8 mouse cellular contexts compared by ENCODE assay signal in the genomic region with DNA sequence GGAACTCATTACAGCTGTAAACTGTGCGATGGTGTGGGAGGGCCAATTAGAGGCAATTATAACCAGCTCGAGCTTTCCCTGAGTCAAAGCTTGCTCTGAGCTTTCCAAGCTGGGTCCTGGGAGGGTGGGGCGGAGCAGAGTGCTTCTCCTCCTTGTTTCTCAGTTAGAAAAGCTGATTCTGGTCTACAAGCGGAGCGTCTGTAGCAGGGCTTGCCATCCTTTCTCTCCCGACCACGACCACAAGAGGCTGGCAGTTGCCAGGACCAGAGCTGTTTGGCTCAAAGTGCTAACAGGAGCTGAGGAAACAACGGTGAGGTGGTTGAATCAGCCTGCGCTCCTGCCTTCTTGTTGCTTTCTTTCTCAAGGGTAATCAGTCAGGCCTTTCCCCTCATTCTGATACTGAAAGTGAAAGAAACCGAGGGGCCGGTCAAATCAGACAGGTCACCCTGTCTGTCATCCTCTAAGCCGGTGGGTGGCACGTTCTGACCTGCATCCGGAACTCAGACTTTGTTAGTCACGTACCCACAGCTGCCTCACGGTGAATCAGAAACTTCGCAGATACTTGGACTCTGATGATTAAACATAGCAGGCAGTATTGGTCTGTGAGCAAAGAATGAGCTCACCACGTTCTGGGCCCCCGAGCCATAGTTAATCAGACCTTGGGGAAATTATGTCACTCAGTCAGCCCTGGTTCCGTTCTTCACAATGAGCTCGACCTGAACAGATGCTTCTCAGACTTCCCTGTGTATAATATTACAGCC.
DNase-seq lines count a peak whose midpoint lies in the region; ATAC-seq and TF ChIP-seq lines count a peak whose summit lies in the region.

No protein-coding gene starts in this region.

- H3K4me2 ChIP-seq in hindbrain, postnatal 0 days (ENCODE audit: low read depth, low read length), result peak overlapping the region; percentile 49

- intact Hi-C loops in gastrocnemius, adult 2 months (cut with DNase I), result loop anchor here (2.0 kb wide), 1 partner anchor 19 kb away; no protein-coding TSS in a partner anchor
- intact Hi-C loops in left cerebral cortex, postnatal 36 days (cut with DNase I), result no loop called here

- peak; percentile 58 for DNase-seq in gastrocnemius, adult 2 months
- no peak for DNase-seq in gastrocnemius, postnatal 25 days
- DNase-seq in brain, adult 2 months (ENCODE audit: low read depth, low spot score), result peak; percentile 92
- peak; percentile 42 to 74 for DNase-seq in frontal cortex, adult 2 months (ENCODE audit: extremely low spot score in 1 of 2, low spot score in 1 of 2)
- DNase-seq in hindbrain, postnatal 0 days (ENCODE audit: low spot score), result peak; percentile 54
- peak; percentile 33 to 48 for DNase-seq in left cerebral cortex, postnatal 36 days (ENCODE audit: low spot score in 2 of 2)
- DNase-seq in midbrain, embryonic 10.5 days (ENCODE audit: low spot score), result peak; percentile 41

- H3K27ac ChIP-seq in gastrocnemius, adult 2 months, result peak overlapping the region; percentile 87
- peak overlapping the region; percentile 52; the same call in 1 of the 2 replicates for H3K27ac ChIP-seq in hindbrain, postnatal 0 days
- peak overlapping the region; percentile 76 for H3K27ac ChIP-seq in midbrain, embryonic 10.5 days (replicated peaks)
- peak overlapping the region; percentile 88 for H3K27ac ChIP-seq in small intestine, adult 2 months (ENCODE audit: insufficient read depth, low read depth, low read length)

- no peaks in the 10 kb centered on the region for H3K9me3 ChIP-seq in hindbrain, postnatal 0 days (ENCODE audit: low read length)
- peaks cover 9% of the 10 kb centered on the region for H3K9me3 ChIP-seq in midbrain, embryonic 10.5 days (replicated peaks)

- TF ChIP-seq CTCF in gastrocnemius, adult 2 months (IDR thresholded peaks at IDR 0.05), result no peak
- TF ChIP-seq CTCF in hindbrain, postnatal 0 days (IDR thresholded peaks at IDR 0.05; ENCODE audit: low read depth), result 0 out of 2 replicates have a peak, but pooled peaks have one; percentile 23
- no peak for TF ChIP-seq CTCF in small intestine, adult 2 months (IDR thresholded peaks at IDR 0.05; ENCODE audit: extremely low read depth, insufficient read length, insufficient replicate concordance, low read depth, low read length)

- H3K27me3 ChIP-seq in hindbrain, postnatal 0 days (ENCODE audit: insufficient read depth, low read length), result no peaks in the 10 kb centered on the region
- H3K27me3 ChIP-seq in midbrain, embryonic 10.5 days (ENCODE audit: low read depth, poor library complexity, severe bottlenecking), result no peaks in the 10 kb centered on the region
- no peaks in the 10 kb centered on the region for H3K27me3 ChIP-seq in small intestine, adult 2 months (ENCODE audit: control insufficient read depth, insufficient read depth, low read length)

- 0 out of 2 replicates have a peak, but pooled peaks have one; percentile 20 for TF ChIP-seq POLR2A in small intestine, adult 2 months (IDR thresholded peaks at IDR 0.05; ENCODE audit: low read depth, low read length)

- no peaks in the 10 kb centered on the region for H3K36me3 ChIP-seq in hindbrain, postnatal 0 days (ENCODE audit: insufficient read depth, low read length)
- H3K36me3 ChIP-seq in midbrain, embryonic 10.5 days, result no peaks in the 10 kb centered on the region
- H3K36me3 ChIP-seq in small intestine, adult 2 months (ENCODE audit: control insufficient read depth, insufficient read depth, low read length), result no peaks in the 10 kb centered on the region

- H3K4me1 ChIP-seq in hindbrain, postnatal 0 days (ENCODE audit: insufficient read depth, low read length), result peaks cover 13% of the 10 kb centered on the region
- H3K4me1 ChIP-seq in midbrain, embryonic 10.5 days, result peaks cover 47% of the 10 kb centered on the region
- H3K4me1 ChIP-seq in small intestine, adult 2 months (ENCODE audit: control insufficient read depth, insufficient read depth, insufficient read length, low read length), result peaks cover 14% of the 10 kb centered on the region; the same call in 1 of the 2 replicates

- H3K4me3 ChIP-seq in gastrocnemius, adult 2 months, result peak overlapping the region; percentile 68
- H3K4me3 ChIP-seq in hindbrain, postnatal 0 days (ENCODE audit: low read length), result peak overlapping the region; percentile 6; the same call in 1 of the 2 replicates
- H3K4me3 ChIP-seq in midbrain, embryonic 10.5 days, result peak overlapping the region; percentile 38
- peak overlapping the region; percentile 57 for H3K4me3 ChIP-seq in small intestine, adult 2 months (ENCODE audit: low read depth, low read length)

- H3K9ac ChIP-seq in hindbrain, postnatal 0 days (replicated peaks; ENCODE audit: low read length), result no peak overlapping the region

- peak; percentile 65 for ATAC-seq in hindbrain, postnatal 0 days

- WGBS in hindbrain, postnatal 0 days, result 18% methylated on average over 21 of the region's 21 CpGs
- 44% methylated on average over 21 of the region's 21 CpGs for WGBS in midbrain, embryonic 10.5 days
- WGBS in small intestine, adult 2 months, result 2% methylated on average over 21 of the region's 21 CpGs

Comparison
In these comparisons a context has a peak if more than half of its experiments do, and no peak if none do; other contexts are left out.
1. H3K4me3 ChIP-seq: peak in every context shown above with its lines; median percentile 68 in gastrocnemius, adult 2 months; 57 in small intestine, adult 2 months; 38 in midbrain, embryonic 10.5 days; 6 in hindbrain, postnatal 0 days.